Mouse (Mus musculus) intestine, embryonic 14.5 days (tissue): ENCODE measurements around the gene Mns1. TPM values are rescaled to one million over a fixed set of nuclear protein-coding genes. Genes with fewer than 3 reads are reported as not detected.

Experiments
- ATAC-seq: fragments of 200-750 bp; cut with Nextera tagmentation; replicated peaks from 2 replicates; pipeline ENCODE4 v1.8.0; 2017; ENCODE audit warnings: low read depth, moderate number of reproducible peaks, moderate TSS enrichment, moderate library complexity; ENCODE audit not compliant: low FRiP score, low TSS enrichment
- DNase-seq: peaks from one replicate; pipeline ENCODE4 v3.0.0-alpha.2; 2018; ENCODE audit warnings: low spot score
- H3K27ac ChIP-seq: fragments of 300-500 bp; sonication (generic); 2 replicates; pipeline ENCODE4 v1.5.1; 2014; ENCODE audit warnings: low read depth, mild to moderate bottlenecking, control low read depth
- H3K27me3 ChIP-seq: fragments of 300-500 bp; sonication (generic); replicated peaks from 2 replicates; pipeline ENCODE4 v1.6.1; 2014; ENCODE audit warnings: low read length, control low read depth; ENCODE audit not compliant: control insufficient read depth, insufficient read depth
- H3K36me3 ChIP-seq: fragments of 300-500 bp; sonication (generic); 2 replicates; pipeline ENCODE4 v1.6.1; 2014; ENCODE audit warnings: low read length, control low read depth; ENCODE audit not compliant: control insufficient read depth, insufficient read depth
- H3K4me1 ChIP-seq: fragments of 300-500 bp; sonication (generic); replicated peaks from 2 replicates; pipeline ENCODE4 v1.6.1; 2014; ENCODE audit warnings: low read length, control low read depth, mixed read lengths; ENCODE audit not compliant: control insufficient read depth, insufficient read depth
- H3K4me2 ChIP-seq: fragments of 300-500 bp; sonication (generic); 2 replicates; pipeline ENCODE4 v1.6.1; 2014; ENCODE audit warnings: low read length
- H3K4me3 ChIP-seq: fragments of 300-500 bp; sonication (generic); 2 replicates; pipeline ENCODE4 v1.5.1; 2014; ENCODE audit warnings: low read depth, low read length, control low read depth, mixed read lengths
- H3K9ac ChIP-seq: fragments of 300-500 bp; sonication (generic); 2 replicates; pipeline ENCODE4 v1.6.1; 2014; ENCODE audit warnings: mild to moderate bottlenecking, low read length
- H3K9me3 ChIP-seq: fragments of 300-500 bp; sonication (generic); 2 replicates; pipeline ENCODE4 v1.6.1; 2016; ENCODE audit warnings: low read length, control low read depth; ENCODE audit not compliant: control insufficient read depth
- WGBS: fragments of 180-500 bp; shearing (Covaris S2); extraction: QIAGEN DNeasy Blood & Tissue Kit; methylation state at CpG from one replicate; pipeline ENCODE4 v1.1.7; 2014; 5-methylcytosine and 5-hydroxymethylcytosine counted together
- polyA plus RNA-seq: library from polyadenylated mRNA; unstranded; fragments of >200 nt; fragmentation: Nextera tagmentation; extraction: Ambion mirVana; gene quantifications from 2 replicates; pipeline ENCODE4 v1.2.1, GENCODE M21; 2014

Mns1 gene
- polyA plus RNA-seq, 1 experiment from 2014 or later, result 20.9 TPM

DNA sequence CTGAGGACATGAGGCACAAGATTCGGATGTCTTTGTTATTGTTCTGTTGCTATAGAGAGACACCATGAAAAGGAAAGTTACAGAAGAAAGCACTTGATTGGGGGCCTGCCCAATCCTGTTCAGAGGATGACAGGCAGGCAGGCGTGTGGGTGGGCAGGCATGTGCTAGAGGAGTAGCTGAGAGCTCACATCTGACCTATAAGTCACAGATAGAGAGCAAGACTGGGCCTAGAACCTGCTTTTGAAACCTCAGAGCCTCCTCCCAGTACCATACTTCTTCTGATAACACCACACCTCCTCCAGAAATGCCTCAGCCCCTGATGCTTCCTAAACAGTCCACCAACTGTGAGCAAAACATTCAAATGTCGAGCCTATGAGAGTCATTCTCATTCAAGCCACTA is 19.4 kb upstream of the Mns1 start:
- H3K4me1 ChIP-seq, result peaks cover 15% of the 10 kb centered on the region; the same call in 1 of the 2 replicates
- H3K27ac ChIP-seq, result no peak overlapping the region
- H3K9me3 ChIP-seq, result no peaks in the 10 kb centered on the region
- H3K36me3 ChIP-seq, result no peaks in the 10 kb centered on the region
- no peak overlapping the region for H3K9ac ChIP-seq
- no peak overlapping the region for H3K4me3 ChIP-seq
- WGBS, result 84% methylated on average over 3 of the region's 3 CpGs
- DNase-seq (no peak), ATAC-seq (no peak)
- H3K4me2 ChIP-seq, result no peak overlapping the region
- no peaks in the 10 kb centered on the region for H3K27me3 ChIP-seq

DNA sequence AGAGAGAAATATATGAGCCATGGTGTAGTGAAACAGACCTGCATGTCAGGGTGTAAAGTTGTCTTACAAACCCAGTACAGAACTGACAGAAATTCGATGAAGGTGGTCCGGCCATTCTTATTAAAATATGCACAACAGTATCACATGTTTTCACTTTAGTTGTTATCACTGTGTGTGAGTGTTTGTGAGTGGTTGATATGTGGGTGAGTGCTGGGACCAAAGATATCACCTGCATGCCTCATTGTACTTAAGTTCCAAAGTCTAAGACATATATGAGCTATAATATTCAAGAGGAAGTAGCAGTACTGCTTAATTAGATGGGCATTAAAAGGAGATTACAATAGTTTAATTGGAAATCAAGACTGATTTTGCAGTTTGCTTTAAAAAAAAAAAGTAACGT is 17.3 kb upstream of the Mns1 start:
- Histone ChIP-seq H3K9ac (no peak overlapping the region), H3K4me3 (no peak overlapping the region), H3K4me2 (no peak overlapping the region), H3K36me3 (no peaks in the 10 kb centered on the region), H3K27ac (no peak overlapping the region), H3K9me3 (no peaks in the 10 kb centered on the region), H3K4me1 (peaks cover 15% of the 10 kb centered on the region; the same call in 1 of the 2 replicates), H3K27me3 (no peaks in the 10 kb centered on the region)
- no peak for DNase-seq
- ATAC-seq, result no peak
- WGBS, result 73% methylated on average over 3 of the region's 3 CpGs

DNA sequence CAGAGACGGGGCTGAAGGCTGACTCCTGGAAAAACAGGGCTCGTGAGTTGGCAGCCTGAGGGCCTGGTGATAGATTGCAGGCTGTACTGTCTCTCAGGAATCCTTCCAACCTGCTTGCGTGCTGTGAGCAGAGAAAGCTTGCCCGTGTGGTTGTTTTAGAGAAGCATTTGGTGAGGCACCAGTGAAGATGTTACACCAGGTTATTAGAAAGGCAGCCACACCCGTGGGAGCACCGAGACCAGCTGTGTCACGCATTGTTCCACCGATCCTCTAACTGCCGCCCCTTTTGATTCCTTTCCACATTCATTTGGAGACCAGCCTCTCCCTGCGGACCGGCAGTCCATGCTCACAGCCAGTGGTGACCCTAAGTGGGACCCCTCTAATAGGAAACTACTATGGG is 15.5 kb upstream of the Mns1 start:
- Histone ChIP-seq H3K36me3 (no peaks in the 10 kb centered on the region), H3K27me3 (no peaks in the 10 kb centered on the region), H3K4me3 (no peak overlapping the region), H3K4me1 (peaks cover 15% of the 10 kb centered on the region; the same call in 1 of the 2 replicates), H3K27ac (peak overlapping the region; percentile 38; the same call in 1 of the 2 replicates), H3K9me3 (no peaks in the 10 kb centered on the region), H3K9ac (no peak overlapping the region), H3K4me2 (no peak overlapping the region; the same call in 1 of the 2 replicates)
- WGBS, result 51% methylated on average over 11 of the region's 11 CpGs
- ATAC-seq (no peak), DNase-seq (no peak)

DNA sequence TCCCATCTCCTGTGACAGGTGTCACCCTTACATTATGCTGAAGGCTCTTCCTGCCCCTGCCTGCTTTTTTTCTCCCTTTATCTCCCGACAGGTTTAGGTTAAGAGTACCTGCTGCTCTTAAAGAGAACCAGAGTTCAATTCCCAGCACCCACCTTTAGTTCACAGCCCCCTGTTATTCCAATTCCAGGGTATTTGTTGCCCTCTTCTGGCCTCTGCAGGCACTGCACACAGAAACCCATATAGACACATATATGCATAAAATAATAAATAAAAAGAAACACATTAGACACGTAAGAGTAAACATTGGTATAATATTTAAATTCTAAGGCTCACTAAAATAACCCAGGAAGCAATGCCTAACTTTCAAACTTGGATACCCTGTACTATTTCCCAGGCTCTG is 15.1 kb upstream of the Mns1 start:
- Histone ChIP-seq H3K36me3 (no peaks in the 10 kb centered on the region), H3K4me2 (no peak overlapping the region), H3K4me1 (peaks cover 15% of the 10 kb centered on the region; the same call in 1 of the 2 replicates), H3K9ac (no peak overlapping the region), H3K4me3 (no peak overlapping the region), H3K9me3 (no peaks in the 10 kb centered on the region), H3K27ac (no peak overlapping the region), H3K27me3 (no peaks in the 10 kb centered on the region)
- 86% methylated on average over 2 of the region's 2 CpGs for WGBS
- no peak for ATAC-seq
- no peak for DNase-seq

GRCm38 (mm10) chr9:72425300-72425850 is 12.4 kb upstream of the Mns1 start:
- Histone ChIP-seq H3K27me3 (no peaks in the 10 kb centered on the region), H3K4me2 (no peak overlapping the region), H3K27ac (no peak overlapping the region), H3K9ac (no peak overlapping the region), H3K36me3 (no peaks in the 10 kb centered on the region), H3K4me3 (no peak overlapping the region), H3K4me1 (peaks cover 15% of the 10 kb centered on the region; the same call in 1 of the 2 replicates), H3K9me3 (no peaks in the 10 kb centered on the region)
- no peak for DNase-seq
- no peak for ATAC-seq
- WGBS, result 70% methylated on average over 11 of the region's 11 CpGs

GRCm38 (mm10) chr9:72427861-72428260 is 9.9 kb upstream of the Mns1 start:
- ATAC-seq, result no peak

DNA sequence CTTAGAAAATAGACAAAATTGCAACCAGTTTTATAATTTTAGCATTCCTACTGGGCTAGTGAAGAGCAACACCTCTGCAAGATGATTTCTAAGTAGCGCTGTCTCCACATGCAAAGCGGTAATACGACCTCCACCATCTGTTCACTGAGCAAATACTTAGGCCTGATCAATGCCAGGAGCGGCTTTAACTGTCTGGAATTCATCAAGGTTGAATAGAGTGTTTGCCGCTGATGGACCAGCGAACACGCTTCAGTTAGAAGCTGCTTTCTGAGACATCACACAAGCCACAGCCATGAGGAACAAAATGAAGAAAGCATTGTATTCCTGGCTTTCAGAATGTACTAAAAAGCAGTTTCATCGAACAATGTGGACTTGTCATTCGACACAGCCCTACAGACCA is 2.9 kb upstream of the Mns1 start:
- H3K4me2 ChIP-seq, result no peak overlapping the region
- H3K36me3 ChIP-seq, result no peaks in the 10 kb centered on the region
- no peaks in the 10 kb centered on the region for H3K9me3 ChIP-seq
- no peak overlapping the region for H3K9ac ChIP-seq
- WGBS, result 55% methylated on average over 9 of the region's 9 CpGs
- ATAC-seq, result no peak
- peaks cover 5% of the 10 kb centered on the region for H3K4me1 ChIP-seq
- no peak for DNase-seq
- H3K27ac ChIP-seq, result no peak overlapping the region
- H3K27me3 ChIP-seq, result no peaks in the 10 kb centered on the region
- H3K4me3 ChIP-seq, result no peak overlapping the region

More at GRCm38 (mm10) chr9:72427861-72428260, 9.9 kb upstream of the Mns1 start:
- no peak overlapping the region for H3K4me3 ChIP-seq
- H3K9me3 ChIP-seq, result no peaks in the 10 kb centered on the region
- no peak for DNase-seq
- WGBS, result 56% methylated on average over 4 of the region's 4 CpGs
- no peak overlapping the region for H3K27ac ChIP-seq
- H3K36me3 ChIP-seq, result no peaks in the 10 kb centered on the region
- no peaks in the 10 kb centered on the region for H3K4me1 ChIP-seq
- H3K9ac ChIP-seq, result no peak overlapping the region
- H3K27me3 ChIP-seq, result no peaks in the 10 kb centered on the region
- H3K4me2 ChIP-seq, result no peak overlapping the region

DNA sequence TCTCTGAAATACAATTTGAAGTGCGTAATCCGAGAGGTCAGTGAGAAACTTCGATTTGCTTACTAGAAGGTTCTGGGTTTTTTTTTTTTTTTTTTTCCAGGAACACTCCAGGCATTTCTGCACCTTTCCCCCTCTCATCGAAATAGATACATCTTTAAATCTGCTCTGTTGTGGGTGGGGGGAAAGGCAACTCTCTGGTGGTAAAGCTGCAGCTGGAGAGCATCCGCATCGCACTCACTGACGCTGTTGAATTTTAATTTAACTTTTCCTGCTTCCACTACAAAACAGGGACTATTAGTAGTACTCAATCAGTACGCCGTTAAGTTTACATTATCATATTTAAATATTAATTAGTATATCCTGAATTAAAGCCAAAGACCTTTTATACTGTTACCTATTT is 938 bp downstream of the Mns1 start:
- WGBS, result 2% methylated on average over 9 of the region's 9 CpGs
- Histone ChIP-seq H3K27ac (no peak overlapping the region), H3K36me3 (no peaks in the 10 kb centered on the region), H3K4me2 (peak overlapping the region; percentile 99), H3K4me3 (peak overlapping the region; percentile 64), H3K9ac (peak overlapping the region; percentile 40), H3K4me1 (peaks cover 5% of the 10 kb centered on the region), H3K9me3 (no peaks in the 10 kb centered on the region), H3K27me3 (no peaks in the 10 kb centered on the region)
- ATAC-seq, result 0 out of 2 replicates have a peak, but pooled peaks have one; percentile 4
- no peak for DNase-seq

GRCm38 (mm10) chr9:72440358-72440757 is 2.5 kb downstream of the Mns1 start:
- H3K9ac ChIP-seq, result no peak overlapping the region
- WGBS, result 93% methylated on average over 4 of the region's 4 CpGs
- no peak overlapping the region for H3K4me2 ChIP-seq
- H3K9me3 ChIP-seq, result no peaks in the 10 kb centered on the region
- ATAC-seq (no peak), DNase-seq (no peak)
- no peak overlapping the region for H3K27ac ChIP-seq
- no peaks in the 10 kb centered on the region for H3K27me3 ChIP-seq
- H3K36me3 ChIP-seq, result 0 out of 2 replicates have a peak, but pooled peaks cover 3% of the 10 kb centered on the region
- H3K4me1 ChIP-seq, result peaks cover 5% of the 10 kb centered on the region
- no peak overlapping the region for H3K4me3 ChIP-seq
